Mouse (Mus musculus): ENCODE results near the gene Cdc14a. TPM values are rescaled to one million over a fixed set of nuclear protein-coding genes. Genes with fewer than 3 reads are reported as not detected.
A peak's percentile ranks its signal among the peaks of the same experiment; 100 is the strongest.

Cdc14a gene
- polyA plus RNA-seq, 1 experiment from 2014 or later = 14.3 TPM

DNA sequence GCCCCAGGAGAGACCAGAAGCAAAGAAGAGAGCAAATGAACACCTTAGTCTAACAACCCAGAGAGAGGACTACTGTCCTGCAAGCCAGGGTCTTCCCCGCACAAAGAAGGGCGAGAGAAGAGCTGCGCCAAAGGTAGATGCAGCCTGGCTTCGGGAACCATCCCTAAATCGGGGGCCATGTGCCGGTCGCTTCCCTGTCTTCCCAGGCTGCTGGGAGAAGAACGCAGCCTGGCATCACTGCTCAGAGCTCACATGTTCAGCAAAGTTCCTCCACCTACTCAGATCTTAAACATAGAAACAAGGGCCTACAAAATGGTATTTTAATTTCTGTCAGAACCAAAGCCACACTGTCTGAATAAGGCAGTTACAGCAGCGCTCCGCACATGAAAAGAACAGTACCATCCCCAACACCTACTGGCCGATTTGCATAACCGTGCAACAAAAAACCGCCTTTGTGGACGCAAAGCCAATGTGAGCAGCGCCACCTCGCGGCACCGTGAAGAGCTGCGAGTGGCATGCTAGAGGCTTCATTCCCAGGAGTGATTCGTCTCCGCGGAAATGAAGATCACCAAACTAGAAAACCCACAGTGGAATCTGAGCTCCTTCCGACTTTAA, 96.7 kb downstream of the Cdc14a start:
- 0 out of 2 replicates have a peak, but pooled peaks cover 7% of the 10 kb centered on the region for H3K36me3 ChIP-seq (ENCODE audit: insufficient read depth, low read length)
- peak overlapping the region; percentile 6; the same call in 1 of the 2 replicates for H3K4me3 ChIP-seq (ENCODE audit: low read length)
- H3K4me1 ChIP-seq (ENCODE audit: insufficient read depth, low read length) = 0 out of 2 replicates have a peak, but pooled peaks cover 3% of the 10 kb centered on the region
- no peaks in the 10 kb centered on the region for H3K27me3 ChIP-seq (ENCODE audit: insufficient read depth, low read length)
- peak overlapping the region; percentile 43 for H3K4me2 ChIP-seq (replicated peaks; ENCODE audit: low read depth, low read length)
- no peaks in the 10 kb centered on the region for H3K9me3 ChIP-seq (ENCODE audit: low read length)
- H3K9ac ChIP-seq (replicated peaks; ENCODE audit: low read length) = peak overlapping the region; percentile 24; the same call in 1 of the 2 replicates
- ATAC-seq (ENCODE audit: low FRiP score, low TSS enrichment) = peak; percentile 68
- WGBS = 13% methylated on average over 23 of the region's 23 CpGs
- no peak overlapping the region for H3K27ac ChIP-seq (ENCODE audit: low read length)

- 79% methylated on average over 2 of the region's 2 CpGs for WGBS
Measured at GRCm38 (mm10) chr3:116325501-116325900, 98.3 kb downstream of the Cdc14a start.

DNA sequence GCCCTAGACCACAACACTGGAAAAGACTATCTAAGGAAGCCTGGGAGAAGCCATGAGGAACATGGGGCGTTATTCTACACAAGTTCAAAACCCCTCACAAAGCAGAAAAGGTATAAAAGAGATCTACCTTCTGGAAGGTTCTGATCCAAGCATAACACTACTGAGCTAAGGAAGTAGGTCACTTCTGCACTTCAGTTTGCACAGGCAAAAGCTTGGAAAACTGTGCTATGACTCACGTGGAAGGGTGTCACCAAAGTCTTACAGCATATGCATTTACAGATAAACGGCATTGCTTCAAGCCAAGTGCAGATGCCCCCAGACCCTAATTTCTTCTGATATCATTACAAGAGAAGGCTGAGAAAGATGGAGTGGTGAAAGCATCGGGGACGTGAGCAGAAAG, 104.1 kb downstream of the Cdc14a start:
- Histone ChIP-seq H3K36me3 (ENCODE audit: insufficient read depth, low read length) (peaks cover 4% of the 10 kb centered on the region; the same call in 1 of the 2 replicates), H3K4me2 (replicated peaks; ENCODE audit: low read depth, low read length) (no peak overlapping the region), H3K27me3 (ENCODE audit: insufficient read depth, low read length) (no peaks in the 10 kb centered on the region), H3K4me1 (ENCODE audit: insufficient read depth, low read length) (no peaks in the 10 kb centered on the region), H3K9me3 (ENCODE audit: low read length) (no peaks in the 10 kb centered on the region), H3K27ac (ENCODE audit: low read length) (no peak overlapping the region), H3K9ac (replicated peaks; ENCODE audit: low read length) (no peak overlapping the region), H3K4me3 (ENCODE audit: low read length) (no peak overlapping the region)
- ATAC-seq (ENCODE audit: low FRiP score, low TSS enrichment) = no peak
- 93% methylated on average over 5 of the region's 5 CpGs for WGBS

More at GRCm38 (mm10) chr3:116325501-116325900, 98.3 kb downstream of the Cdc14a start:
- Histone ChIP-seq H3K4me2 (replicated peaks; ENCODE audit: low read depth, low read length) (no peak overlapping the region), H3K9ac (replicated peaks; ENCODE audit: low read length) (no peak overlapping the region), H3K9me3 (ENCODE audit: low read length) (no peaks in the 10 kb centered on the region), H3K27me3 (ENCODE audit: insufficient read depth, low read length) (no peaks in the 10 kb centered on the region), H3K36me3 (ENCODE audit: insufficient read depth, low read length) (peaks cover 10% of the 10 kb centered on the region; the same call in 1 of the 2 replicates), H3K27ac (ENCODE audit: low read length) (no peak overlapping the region), H3K4me1 (ENCODE audit: insufficient read depth, low read length) (0 out of 2 replicates have a peak, but pooled peaks cover 3% of the 10 kb centered on the region), H3K4me3 (ENCODE audit: low read length) (no peak overlapping the region)
- ATAC-seq (ENCODE audit: low FRiP score, low TSS enrichment) = no peak

DNA sequence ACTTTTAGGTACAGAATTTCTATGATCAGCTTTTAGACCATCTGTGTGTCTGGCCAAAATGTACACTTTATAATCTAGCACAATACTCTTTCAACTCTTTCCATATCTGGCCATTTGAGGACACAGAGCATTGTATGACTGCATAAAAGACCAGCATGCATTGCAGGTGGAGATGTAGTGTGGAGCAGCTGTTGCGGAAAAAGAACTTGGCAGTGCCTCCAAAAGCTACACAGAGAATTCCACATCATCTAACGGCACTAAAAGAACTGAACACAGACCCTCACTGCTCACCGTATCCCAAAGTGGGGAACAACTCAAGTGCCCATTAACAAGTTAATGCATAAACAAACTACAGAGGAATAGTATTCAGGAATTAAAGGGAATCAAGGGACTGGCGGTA, 112.0 kb downstream of the Cdc14a start:
- H3K9ac ChIP-seq (replicated peaks; ENCODE audit: low read length) = no peak overlapping the region
- H3K27ac ChIP-seq (ENCODE audit: low read length) = no peak overlapping the region
- no peaks in the 10 kb centered on the region for H3K27me3 ChIP-seq (ENCODE audit: insufficient read depth, low read length)
- H3K36me3 ChIP-seq (ENCODE audit: insufficient read depth, low read length) = peaks cover 14% of the 10 kb centered on the region; the same call in 1 of the 2 replicates
- H3K4me2 ChIP-seq (replicated peaks; ENCODE audit: low read depth, low read length) = no peak overlapping the region
- no peak overlapping the region for H3K4me3 ChIP-seq (ENCODE audit: low read length)
- WGBS = 96% methylated on average over 4 of the region's 4 CpGs
- H3K4me1 ChIP-seq (ENCODE audit: insufficient read depth, low read length) = no peaks in the 10 kb centered on the region
- ATAC-seq (ENCODE audit: low FRiP score, low TSS enrichment) = no peak
- no peaks in the 10 kb centered on the region for H3K9me3 ChIP-seq (ENCODE audit: low read length)

- Histone ChIP-seq H3K36me3 (ENCODE audit: insufficient read depth, low read length) (peaks cover 14% of the 10 kb centered on the region; the same call in 1 of the 2 replicates), H3K27me3 (ENCODE audit: insufficient read depth, low read length) (no peaks in the 10 kb centered on the region), H3K4me3 (ENCODE audit: low read length) (no peak overlapping the region), H3K9me3 (ENCODE audit: low read length) (no peaks in the 10 kb centered on the region), H3K27ac (ENCODE audit: low read length) (no peak overlapping the region), H3K4me2 (replicated peaks; ENCODE audit: low read depth, low read length) (no peak overlapping the region), H3K9ac (replicated peaks; ENCODE audit: low read length) (no peak overlapping the region), H3K4me1 (ENCODE audit: insufficient read depth, low read length) (no peaks in the 10 kb centered on the region)
- 95% methylated on average over 2 of the region's 2 CpGs for WGBS
- ATAC-seq (ENCODE audit: low FRiP score, low TSS enrichment) = no peak
Measured at GRCm38 (mm10) chr3:116311173-116311572, 112.7 kb downstream of the Cdc14a start.

GRCm38 (mm10) chr3:116310672-116311071, 113.2 kb downstream of the Cdc14a start:
- WGBS = 98% methylated on average over 4 of the region's 4 CpGs
- ATAC-seq (ENCODE audit: low FRiP score, low TSS enrichment) = no peak
- no peak overlapping the region for H3K4me3 ChIP-seq (ENCODE audit: low read length)
- no peak overlapping the region for H3K4me2 ChIP-seq (replicated peaks; ENCODE audit: low read depth, low read length)
- no peaks in the 10 kb centered on the region for H3K27me3 ChIP-seq (ENCODE audit: insufficient read depth, low read length)
- H3K9me3 ChIP-seq (ENCODE audit: low read length) = no peaks in the 10 kb centered on the region
- H3K9ac ChIP-seq (replicated peaks; ENCODE audit: low read length) = no peak overlapping the region
- H3K36me3 ChIP-seq (ENCODE audit: insufficient read depth, low read length) = peaks cover 14% of the 10 kb centered on the region; the same call in 1 of the 2 replicates
- no peaks in the 10 kb centered on the region for H3K4me1 ChIP-seq (ENCODE audit: insufficient read depth, low read length)
- no peak overlapping the region for H3K27ac ChIP-seq (ENCODE audit: low read length)

GRCm38 (mm10) chr3:116310033-116310432, 113.8 kb downstream of the Cdc14a start:
- 92% methylated on average over 10 of the region's 10 CpGs for WGBS
- Histone ChIP-seq H3K9ac (replicated peaks; ENCODE audit: low read length) (no peak overlapping the region), H3K27me3 (ENCODE audit: insufficient read depth, low read length) (no peaks in the 10 kb centered on the region), H3K4me1 (ENCODE audit: insufficient read depth, low read length) (no peaks in the 10 kb centered on the region), H3K9me3 (ENCODE audit: low read length) (no peaks in the 10 kb centered on the region), H3K4me3 (ENCODE audit: low read length) (no peak overlapping the region), H3K27ac (ENCODE audit: low read length) (no peak overlapping the region), H3K4me2 (replicated peaks; ENCODE audit: low read depth, low read length) (no peak overlapping the region), H3K36me3 (ENCODE audit: insufficient read depth, low read length) (peaks cover 14% of the 10 kb centered on the region; the same call in 1 of the 2 replicates)
- no peak for ATAC-seq (ENCODE audit: low FRiP score, low TSS enrichment)

DNA sequence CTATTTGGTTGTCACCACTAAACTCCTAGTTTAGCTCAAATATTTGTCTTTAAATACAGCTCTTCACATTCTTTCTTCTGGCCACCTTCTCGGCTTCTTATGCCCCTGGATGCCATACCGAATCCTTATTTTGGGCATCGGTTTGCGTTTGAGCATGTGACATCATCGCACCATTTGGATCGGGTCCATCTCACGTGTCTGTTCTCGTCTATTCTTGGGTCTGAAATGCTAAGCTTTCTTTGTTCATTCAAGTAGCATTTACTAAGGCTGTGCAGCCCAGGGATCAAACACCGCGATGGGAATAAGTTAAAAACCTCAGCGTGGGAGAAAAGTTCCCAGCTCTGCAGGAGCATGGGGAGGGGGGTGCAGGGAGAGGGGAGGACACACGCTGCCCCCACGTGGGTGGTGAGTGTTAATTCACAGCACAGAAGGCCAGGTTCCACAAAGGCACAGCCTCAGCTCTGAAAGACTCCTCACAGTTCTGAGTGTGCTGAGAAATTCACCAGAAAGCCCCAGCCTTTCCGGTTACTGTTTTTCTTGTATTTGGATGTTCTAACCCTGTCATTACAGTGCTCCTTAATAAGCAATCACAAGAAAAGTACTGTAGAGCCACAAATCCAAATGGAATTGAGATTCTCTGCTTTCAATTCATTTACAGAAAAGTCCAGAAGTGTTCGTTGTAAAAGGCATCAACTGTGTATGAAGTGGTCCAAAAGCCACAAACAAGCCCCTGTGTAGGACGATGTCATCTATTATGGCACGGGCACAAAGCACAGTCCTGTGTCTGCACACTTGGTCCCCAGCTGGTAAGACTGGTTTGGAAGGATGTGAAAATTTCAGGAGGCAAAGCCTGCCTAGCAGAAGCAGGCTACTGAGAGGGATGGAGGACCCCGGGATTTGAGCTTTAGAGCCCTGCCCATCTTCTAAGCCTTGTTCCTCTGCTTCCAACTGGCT, 118.8 kb downstream of the Cdc14a start:
- H3K9ac ChIP-seq (replicated peaks; ENCODE audit: low read length) = no peak overlapping the region
- no peaks in the 10 kb centered on the region for H3K4me1 ChIP-seq (ENCODE audit: insufficient read depth, low read length)
- H3K4me3 ChIP-seq (ENCODE audit: low read length) = no peak overlapping the region
- peaks cover 4% of the 10 kb centered on the region; the same call in 1 of the 2 replicates for H3K36me3 ChIP-seq (ENCODE audit: insufficient read depth, low read length)
- no peak overlapping the region for H3K27ac ChIP-seq (ENCODE audit: low read length)
- 81% methylated on average over 18 of the region's 18 CpGs for WGBS
- H3K4me2 ChIP-seq (replicated peaks; ENCODE audit: low read depth, low read length) = no peak overlapping the region
- H3K27me3 ChIP-seq (ENCODE audit: insufficient read depth, low read length) = no peaks in the 10 kb centered on the region
- H3K9me3 ChIP-seq (ENCODE audit: low read length) = no peaks in the 10 kb centered on the region
- no peak for ATAC-seq (ENCODE audit: low FRiP score, low TSS enrichment)

GRCm38 (mm10) chr3:116302581-116302980, 121.3 kb downstream of the Cdc14a start:
- no peaks in the 10 kb centered on the region for H3K9me3 ChIP-seq (ENCODE audit: low read length)
- no peak for ATAC-seq (ENCODE audit: low FRiP score, low TSS enrichment)
- no peaks in the 10 kb centered on the region for H3K27me3 ChIP-seq (ENCODE audit: insufficient read depth, low read length)
- no peak overlapping the region for H3K4me3 ChIP-seq (ENCODE audit: low read length)
- no peak overlapping the region for H3K9ac ChIP-seq (replicated peaks; ENCODE audit: low read length)
- peaks cover 11% of the 10 kb centered on the region; the same call in 1 of the 2 replicates for H3K36me3 ChIP-seq (ENCODE audit: insufficient read depth, low read length)
- H3K4me2 ChIP-seq (replicated peaks; ENCODE audit: low read depth, low read length) = no peak overlapping the region
- no peaks in the 10 kb centered on the region for H3K4me1 ChIP-seq (ENCODE audit: insufficient read depth, low read length)
- 95% methylated on average over 7 of the region's 7 CpGs for WGBS
- H3K27ac ChIP-seq (ENCODE audit: low read length) = no peak overlapping the region
